Mouse (Mus musculus): Measurements from ENCODE around the gene Wipi2. TPM values are rescaled to one million over a fixed set of nuclear protein-coding genes. Genes with fewer than 3 reads are reported as not detected.
A peak's percentile ranks its signal among the peaks of the same experiment; 100 is the strongest.

Wipi2 gene
- total RNA-seq, 2 experiments from 2014 or later = 24.9 to 28.8 TPM

DNA sequence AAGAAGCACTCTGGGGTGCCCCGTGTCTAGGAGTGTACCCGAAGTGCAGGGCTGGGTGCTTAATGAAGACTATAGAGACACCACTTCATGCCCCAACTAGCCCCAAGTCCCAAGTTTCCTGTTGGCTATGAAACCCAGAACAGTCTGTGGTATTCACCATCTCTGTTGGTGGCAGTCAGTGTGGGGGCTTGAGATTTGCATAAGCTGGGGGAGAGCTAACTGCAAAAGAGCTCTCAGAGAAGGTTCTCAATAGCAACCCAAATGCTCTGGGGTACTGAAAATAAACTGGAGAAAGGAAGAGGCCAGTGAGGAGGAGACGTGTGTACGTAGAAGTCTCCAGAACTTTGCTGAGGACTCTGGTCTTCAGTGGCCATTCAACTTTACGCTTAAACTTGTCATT, 55.0 kb downstream of the Wipi2 start:
- intact Hi-C loops (cut with DNase I) = no loop called here
- no peak for DNase-seq

DNA sequence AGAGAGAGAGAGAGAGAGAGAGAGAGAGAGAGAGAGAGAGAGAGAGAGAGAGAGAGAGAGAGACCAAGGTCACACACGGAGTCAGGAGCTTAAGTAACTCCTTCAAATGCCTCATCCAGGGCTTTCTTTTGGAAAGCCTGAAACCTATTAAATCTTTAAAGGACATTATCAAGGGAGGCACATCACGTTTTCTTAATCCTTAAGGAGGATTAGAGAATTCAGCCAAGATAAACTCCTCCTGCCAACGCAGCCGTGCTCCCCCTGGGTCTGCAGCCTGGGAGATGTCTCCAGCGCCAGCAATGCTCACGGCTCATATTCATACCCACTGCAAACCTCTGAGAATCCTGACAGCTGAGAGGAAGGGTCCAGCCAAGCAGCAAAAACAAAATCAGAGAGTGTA, 61.4 kb downstream of the Wipi2 start:
- intact Hi-C loops (cut with DNase I) = no loop called here
- no peak for DNase-seq

DNA sequence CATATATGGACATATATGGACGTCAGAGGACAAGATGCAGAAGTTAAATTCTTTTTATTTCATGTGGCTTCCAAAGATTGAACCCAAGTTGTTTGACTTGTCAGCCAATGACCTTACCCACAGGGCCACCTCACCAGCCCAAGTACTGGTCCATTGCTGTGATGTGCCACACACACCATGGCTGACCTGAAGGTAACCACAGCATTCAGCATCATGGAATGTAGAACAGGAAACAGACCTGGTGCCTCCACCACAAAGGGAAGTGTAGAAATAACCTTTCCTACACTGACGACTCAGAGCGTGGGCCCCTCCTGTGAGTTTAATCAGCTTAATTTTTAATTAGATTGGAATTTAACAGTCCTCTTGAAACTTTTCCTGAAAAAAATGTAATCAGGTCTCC, 62.8 kb downstream of the Wipi2 start:
- DNase-seq = no peak
- intact Hi-C loops (cut with DNase I) = no loop called here

DNA sequence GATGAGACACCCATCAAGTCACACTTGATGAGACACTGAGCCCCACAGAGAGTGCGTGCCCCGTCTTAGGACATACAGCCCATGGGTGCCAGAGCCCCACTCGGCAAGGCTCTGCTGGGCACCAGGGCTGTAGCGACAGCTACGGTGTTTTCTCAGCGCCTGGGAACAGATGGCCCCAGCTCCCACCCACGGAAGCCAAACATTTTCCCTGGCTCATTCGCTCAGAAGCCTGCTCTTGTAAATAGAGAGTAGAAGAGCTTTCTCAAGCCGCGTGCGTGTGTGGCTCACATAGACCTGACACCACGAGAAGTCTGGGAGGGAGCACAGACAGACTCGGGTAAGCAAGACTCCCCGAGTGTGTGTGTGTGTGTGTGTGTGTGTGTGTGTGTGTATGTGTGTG, 64.8 kb downstream of the Wipi2 start, which contains the start of gene Slc29a4:
TSS of gene Slc29a4 (plus strand) at position 265 of the 400 bp plus-strand sequence.
- no peak for DNase-seq
- intact Hi-C loops (cut with DNase I) = no loop called here

DNA sequence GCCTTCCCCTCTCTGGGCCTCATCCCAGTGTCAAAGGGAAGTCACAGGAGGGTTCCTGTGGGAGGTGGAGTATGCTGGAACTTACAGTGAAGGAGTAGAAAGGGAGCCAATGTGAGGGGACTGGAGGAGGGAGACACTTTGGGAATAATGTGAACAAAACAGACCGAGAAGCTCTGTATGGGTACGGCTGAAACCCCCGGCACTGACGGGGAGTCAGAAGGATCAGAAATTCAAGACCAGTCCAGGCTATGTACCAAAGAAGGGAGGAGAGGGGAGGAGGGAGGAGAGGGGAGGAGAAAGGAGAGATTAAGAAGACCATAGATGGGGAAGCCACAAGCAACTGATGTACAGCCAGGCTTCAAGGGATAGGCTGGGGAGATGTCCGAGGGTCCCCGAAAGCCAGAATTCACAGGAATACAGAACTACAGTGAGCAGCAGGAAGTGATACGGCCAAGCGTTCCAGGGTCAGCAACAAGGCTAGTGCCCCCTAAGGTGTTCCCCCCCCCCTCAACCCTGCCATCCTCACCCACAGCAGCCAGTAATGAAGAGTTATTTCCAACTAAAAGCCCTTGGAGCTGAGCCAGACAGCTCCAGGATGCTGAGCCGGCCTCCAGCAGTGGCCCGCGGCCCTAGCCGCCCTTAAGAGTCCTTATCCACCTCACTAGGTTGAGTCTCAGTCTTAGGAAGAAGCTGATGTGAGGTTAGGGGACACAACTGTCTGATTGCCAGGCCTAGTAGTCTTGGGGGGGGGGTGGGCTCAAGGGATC, 65.7 kb downstream of the Wipi2 start:
- no peak for DNase-seq
- intact Hi-C loops (cut with DNase I) = no loop called here

DNA sequence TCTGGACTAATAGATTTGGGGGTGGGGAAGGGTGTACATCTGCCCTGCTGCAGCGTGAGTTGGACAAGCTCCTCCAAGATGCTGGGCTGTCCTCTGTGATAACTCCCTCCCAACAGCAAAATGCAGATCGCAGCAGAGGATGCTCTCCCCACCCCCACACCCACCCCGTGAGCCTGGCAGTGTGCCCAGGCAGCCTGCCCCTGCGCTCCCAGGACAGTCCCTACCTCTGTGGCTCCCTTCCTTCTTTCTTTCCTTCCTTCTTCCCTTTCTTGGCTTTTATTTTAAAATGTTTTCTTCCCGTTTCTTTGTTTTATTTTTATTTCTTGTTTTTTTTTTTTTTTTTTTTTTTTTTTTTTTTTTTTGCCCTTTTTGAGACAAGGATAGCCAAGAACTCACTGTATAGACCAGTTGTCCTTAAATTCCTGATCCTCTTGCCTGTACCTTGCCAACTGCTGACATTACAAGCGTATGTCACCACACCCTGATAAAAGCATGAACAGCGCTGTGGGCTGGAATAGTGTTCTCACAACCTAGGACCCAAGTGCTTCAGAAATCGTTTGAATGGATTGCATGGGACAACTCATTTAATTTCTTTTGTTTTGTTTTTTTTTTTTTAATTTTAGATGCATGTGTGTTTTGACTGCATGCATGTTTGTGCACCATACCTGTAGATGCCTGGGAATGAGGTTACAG, 66.4 kb downstream of the Wipi2 start:
- intact Hi-C loops (cut with DNase I) = no loop called here
- no peak for DNase-seq

DNA sequence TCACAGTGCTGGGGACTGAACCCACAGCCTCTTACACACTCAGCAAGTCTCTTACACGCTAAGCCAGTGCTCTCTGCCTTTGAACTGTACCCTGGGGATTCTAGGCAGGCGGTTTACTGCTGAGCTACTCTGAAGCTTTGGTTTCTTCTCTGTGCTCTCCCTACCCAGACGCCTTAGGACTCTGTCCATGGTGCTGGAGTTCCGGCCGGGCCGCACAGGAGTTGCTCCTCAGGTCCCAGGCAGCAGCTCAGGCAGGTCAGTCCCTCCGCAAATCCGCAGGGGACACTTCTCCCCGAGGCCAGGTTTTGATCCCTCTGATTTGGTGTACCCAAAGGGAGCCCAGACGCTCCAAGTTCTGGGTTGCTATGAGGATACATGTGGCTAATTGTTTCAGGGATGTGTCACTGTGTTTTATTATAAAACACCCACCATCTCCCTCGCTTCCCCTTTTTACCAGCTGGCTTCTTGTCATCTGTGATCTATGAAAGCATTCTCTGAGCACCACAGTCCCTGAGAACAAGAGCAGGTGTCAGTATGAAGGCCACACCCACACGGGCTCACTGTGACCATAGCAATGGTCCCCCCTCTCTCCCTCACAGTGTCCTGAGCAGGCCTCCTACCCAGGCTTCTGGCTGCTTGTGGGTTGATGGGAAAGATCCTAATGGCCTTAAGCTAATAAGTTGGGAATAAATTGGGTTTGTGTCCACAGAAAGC, 67.3 kb downstream of the Wipi2 start:
- intact Hi-C loops (cut with DNase I) = no loop called here
- no peak for DNase-seq

DNA sequence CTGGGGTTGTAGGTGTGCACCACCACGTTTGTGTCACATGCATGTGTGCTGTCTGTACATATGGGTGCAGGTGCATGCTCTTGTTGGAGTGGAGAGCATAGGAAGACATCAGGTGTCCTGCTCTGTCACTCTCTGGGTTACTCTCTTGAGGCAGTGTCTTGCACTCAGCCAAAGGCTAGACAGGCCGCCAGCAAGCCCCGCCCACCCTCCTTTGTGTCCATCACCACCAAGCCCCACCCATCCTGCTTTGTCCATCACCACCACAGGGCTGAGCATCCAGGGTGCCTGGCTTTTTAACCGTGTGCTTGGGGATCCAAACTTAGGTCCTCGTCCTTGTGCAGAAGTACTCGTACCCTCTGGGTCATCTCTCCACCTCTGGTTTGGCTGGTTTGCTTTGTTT, 68.8 kb downstream of the Wipi2 start:
- DNase-seq = no peak
- intact Hi-C loops (cut with DNase I) = loop anchor here (1.0 kb wide), 1 partner anchor 47 kb away; no protein-coding TSS in a partner anchor

DNA sequence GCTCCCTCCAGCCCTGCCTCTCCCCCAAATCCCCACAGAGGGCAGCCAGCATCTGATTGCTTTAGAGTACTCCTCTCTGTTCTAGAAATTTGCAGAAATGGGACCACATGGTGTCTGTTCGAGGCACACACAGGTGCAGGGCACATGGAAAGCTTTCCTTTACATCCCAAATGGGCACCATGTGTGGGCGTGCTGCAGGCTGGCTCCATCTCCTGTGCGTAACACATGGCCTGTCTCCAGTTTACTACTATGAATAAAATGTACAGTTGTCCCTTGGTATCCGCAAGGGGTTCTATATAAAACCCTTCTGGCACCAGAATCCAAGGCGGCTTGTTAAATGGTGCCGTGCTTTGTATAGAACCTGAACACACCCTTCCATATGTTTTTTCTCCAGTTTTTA, 69.4 kb downstream of the Wipi2 start:
- intact Hi-C loops (cut with DNase I) = loop anchor here (1.0 kb wide), 1 partner anchor 48 kb away; no protein-coding TSS in a partner anchor

DNA sequence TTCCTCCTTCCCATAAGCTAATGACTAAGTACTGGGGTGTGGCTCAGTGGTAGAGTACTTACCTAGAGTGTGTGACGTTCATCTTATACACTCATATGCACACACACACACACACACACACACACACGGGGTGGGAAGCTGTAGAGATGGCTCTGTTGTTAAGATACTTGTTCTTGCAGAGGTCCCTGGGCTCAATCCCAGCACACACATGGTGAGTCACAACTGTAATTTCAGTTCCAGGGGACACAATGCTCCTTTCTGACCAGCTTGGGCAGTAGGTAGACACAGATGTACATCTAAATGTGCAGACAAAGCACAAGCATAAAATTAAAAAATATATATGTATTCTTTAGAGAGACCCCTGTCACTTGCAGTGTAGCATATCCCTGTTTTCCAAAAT, 70.2 kb downstream of the Wipi2 start:
- intact Hi-C loops (cut with DNase I) = no loop called here
- no peak for DNase-seq

More for the DNA sequence above, 69.4 kb downstream of the Wipi2 start:
- DNase-seq = no peak

DNA sequence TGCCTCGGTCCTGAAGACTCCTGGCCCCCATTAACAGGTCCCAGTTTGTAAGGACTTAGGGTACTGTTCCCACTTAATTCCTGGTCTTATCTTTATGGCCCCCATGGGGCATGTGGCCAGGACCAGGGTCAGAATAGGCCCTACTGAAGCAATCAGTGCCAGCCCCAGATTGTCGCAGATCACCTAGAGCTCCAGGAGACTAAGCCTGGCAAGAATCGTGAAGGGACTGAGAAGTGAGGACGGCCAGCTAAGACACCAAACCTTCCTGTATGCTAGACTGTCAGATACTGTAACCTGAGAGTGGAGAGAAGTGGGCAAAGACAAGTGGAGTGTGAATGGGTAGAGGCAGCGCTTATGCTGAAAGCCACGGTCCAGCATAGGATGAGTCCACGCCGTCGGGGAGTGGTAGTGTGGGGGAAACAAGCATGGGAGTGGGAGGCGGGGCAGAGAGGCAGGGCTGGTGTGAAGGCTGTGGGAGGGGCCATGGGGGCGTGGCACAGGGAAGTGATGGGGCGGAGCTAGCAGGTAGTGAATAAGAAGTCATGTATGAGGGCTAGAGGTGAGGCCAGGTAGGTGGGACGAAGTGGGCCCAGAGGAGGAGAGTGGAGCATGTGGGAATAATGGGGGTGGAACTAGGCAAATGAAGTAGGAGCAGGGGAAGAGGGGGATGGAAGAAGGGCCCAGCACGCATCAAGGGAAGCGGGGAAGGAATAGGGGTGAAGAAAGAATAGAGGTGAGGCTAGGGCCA, 73.5 kb downstream of the Wipi2 start:
- DNase-seq = no peak
- intact Hi-C loops (cut with DNase I) = no loop called here

DNA sequence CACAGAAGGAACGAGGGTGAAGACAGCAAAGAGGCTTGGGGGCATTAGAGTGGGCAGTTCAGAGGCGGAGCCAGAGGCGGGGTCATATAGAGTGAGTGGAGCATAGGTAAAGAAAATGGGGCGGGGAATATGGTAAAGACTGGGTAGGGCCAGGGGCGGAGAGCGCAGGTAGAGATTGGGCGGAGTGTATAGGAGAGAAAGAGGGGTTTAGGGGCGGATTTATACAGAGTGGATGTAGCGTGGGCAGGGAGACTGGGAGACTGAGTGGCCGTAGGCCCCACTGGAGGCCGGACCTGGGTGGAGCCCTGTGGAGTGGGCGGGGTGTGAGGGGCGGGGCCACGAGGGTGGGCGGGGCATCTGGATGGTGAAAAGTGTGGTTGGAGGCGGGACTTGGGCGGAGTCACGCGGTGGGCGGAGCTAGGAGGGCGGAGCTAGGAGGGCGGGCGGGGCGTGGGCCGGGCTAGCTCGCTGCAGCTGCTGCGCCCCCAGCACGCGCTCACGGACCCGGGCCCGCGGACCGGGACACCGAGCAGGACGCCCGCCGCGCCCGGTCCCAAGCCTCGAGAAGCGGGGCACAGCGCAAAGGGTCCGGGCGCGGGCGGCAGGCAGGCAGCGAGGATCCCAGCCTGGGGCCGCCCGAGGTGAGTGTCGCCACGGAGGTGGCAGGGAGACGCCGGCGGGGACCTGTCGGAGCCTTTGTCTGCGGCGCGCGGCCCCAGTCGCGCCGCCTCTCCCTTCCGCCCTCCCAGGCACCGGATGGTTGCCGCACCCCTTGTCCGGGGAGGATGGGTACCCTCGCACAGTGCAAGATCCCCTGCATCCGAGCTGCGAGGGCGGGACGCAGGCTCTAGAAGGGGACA, 74.4 kb downstream of the Wipi2 start:
- peak in 1 of 2 experiments; percentile 8 for DNase-seq

DNA sequence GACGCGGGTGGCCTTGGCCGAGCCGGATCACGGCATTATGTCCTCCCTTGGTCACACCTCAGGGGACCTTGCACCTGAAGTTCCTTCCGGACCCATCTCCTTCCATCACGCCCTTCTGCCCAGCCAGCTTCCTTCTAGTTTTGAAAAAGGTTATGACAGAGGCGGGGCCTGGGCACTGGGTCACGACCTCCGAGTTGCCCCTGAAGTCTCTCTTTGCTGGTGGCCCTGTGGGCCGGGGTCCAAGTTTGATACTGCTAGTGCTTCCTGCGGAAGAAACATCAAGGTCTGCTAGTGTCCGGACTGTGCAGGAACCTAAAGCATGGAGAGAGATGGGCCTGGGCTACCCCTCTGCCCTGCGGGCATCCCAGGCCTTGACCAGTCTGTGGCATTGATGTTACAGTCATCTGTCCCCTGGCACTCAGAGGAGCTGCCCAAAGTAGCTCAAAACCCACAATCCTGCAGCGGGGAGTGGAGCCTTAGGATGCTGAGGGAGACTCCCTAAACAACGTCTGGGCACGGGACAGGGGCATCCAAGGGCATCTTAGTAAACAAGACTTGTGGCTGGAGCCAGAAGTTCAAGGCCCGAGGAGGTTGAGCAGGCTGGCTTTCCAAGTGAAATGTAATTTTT, 75.1 kb downstream of the Wipi2 start:
- intact Hi-C loops (cut with DNase I) = no loop called here
- DNase-seq = no peak

More for the DNA sequence above, 74.4 kb downstream of the Wipi2 start:
- intact Hi-C loops (cut with DNase I) = no loop called here

DNA sequence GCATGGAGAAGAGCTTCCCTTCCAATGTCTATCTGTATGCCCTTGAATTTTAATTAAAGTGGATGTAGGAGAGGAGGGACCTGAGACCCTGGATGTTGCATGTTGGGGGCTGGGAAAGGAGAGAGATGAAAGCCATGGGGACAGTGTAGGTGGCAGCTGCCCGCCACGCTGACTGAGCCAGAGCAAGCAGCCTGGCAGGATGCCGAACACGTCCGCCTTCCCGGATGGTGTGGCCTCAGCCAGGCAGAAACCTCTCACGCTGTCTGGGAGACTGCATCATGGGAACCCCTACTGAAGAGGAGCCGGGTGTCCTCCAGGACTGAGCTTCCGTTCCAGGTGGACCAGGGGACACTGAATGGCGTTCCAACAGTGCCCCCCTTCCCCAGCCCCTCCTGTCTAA, 76.1 kb downstream of the Wipi2 start:
- intact Hi-C loops (cut with DNase I) = no loop called here
- no peak for DNase-seq

DNA sequence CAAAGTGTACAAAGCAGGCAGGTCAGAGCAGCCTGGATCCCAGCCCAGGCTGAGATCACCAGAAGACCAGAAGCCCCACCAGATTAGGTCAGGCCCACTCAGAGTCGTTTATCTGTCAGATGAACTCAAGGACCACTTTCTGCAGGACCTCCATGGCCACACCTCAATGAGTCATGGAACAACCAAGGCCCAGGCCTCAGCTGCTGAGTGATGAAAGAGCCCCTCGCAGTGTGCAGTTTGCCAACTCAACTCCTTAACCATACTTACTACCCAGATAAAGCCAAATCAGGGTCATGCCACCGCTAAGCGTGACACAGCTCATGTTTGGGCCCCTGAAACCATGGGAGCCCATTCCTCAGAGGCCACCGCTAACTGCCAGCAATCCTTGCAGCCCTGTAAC, 80.2 kb downstream of the Wipi2 start:
- intact Hi-C loops (cut with DNase I) = no loop called here
- DNase-seq = no peak

DNA sequence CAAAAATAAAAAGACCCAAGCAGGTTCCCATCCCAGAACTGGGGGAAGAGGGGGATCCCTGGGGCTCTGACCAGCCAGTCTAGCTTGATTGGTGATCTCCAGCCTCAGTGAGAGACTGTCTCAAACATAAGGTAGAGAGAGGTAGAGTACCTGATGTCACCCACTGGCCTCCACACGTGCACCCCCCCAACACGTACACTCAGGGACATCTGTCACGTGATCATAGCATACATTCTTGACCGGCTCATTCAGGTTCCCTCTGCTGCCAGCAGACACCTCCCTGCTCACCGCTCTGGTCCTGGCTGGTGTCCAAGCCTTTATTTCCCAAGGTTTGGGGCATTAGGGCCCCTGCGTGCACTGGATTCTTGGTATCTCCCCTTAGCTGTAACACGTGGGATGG, 81.9 kb downstream of the Wipi2 start:
- no peak for DNase-seq
- intact Hi-C loops (cut with DNase I) = no loop called here

DNA sequence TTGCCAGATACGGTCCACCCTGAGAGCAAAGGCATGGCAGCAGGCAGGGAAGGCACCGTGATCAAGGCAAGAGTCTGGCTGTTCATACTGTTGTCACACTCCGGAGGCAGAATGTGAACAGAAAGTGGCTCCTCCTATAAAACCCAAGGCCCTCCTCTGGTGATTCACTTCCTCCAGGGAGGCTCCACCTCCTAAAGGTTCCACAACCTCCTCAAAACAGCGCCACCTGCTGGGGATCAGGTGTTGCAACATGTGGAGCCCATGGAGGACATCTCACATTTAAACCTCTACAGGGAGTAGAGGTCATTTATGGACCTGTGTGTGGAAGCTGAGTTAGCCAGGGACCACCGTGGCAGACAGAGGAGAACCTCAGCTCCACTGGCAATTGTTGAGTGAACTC, 84.9 kb downstream of the Wipi2 start:
- intact Hi-C loops (cut with DNase I) = no loop called here
- no peak for DNase-seq

DNA sequence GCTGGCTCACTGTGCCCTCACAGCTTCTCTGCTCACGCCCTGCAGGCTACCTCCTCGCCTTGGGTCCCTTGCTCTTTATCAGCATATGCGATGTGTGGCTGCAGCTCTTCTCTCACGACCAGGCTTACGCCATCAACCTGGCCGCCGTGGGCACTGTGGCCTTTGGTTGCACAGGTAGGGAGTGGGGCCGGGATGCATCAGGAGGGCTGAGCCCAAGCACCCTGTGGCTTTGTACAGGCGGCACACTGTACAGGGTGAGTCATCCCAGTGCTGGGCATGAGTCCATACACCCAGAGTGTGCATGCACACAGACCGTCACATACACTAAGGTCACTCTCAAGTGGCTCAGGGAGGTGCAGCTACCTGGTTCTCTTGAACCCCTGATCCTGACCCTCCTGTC, 86.5 kb downstream of the Wipi2 start:
- no peak for DNase-seq
- intact Hi-C loops (cut with DNase I) = no loop called here

DNA sequence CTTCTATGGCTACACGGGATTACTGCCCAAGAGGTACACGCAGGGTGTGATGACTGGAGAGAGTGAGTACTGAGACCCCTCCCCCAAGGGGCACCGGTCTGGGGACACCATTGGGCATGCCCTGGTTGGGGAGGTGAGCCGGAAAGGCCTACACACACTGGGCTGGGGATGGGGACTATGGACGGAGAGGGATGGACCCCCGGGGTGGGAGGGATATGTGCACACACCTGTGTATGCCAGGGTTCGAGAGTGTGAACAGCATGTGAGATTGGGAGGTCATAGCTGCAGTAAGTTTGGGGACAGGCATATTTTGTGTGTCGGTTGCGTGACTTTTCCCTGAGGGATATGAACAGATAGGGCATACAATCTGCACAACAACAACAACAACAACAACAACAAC, 87.6 kb downstream of the Wipi2 start:
- intact Hi-C loops (cut with DNase I) = loop anchor here (5.0 kb wide), 4 partner anchors 43 to 238 kb away; no protein-coding TSS in a partner anchor
- no peak for DNase-seq
